Comparison of ENCODE assay signal across 17 mouse cellular contexts in genomic region chr13:48013336-48013750, GRCm38 (mm10).
A peak's percentile ranks its signal among the peaks of the same experiment; 100 is the strongest.
DNase-seq lines count a peak whose midpoint lies in the region; ATAC-seq and TF ChIP-seq lines count a peak whose summit lies in the region.
"Had no signal": no experiment of that assay in that cellular context is flagged by ENCODE, and none has a peak within 500 bp of the region (broad histone marks: within the 10 kb centered on the region; RNA-seq: fewer than 3 reads in every experiment).

No protein-coding gene starts in this region.

- no peak overlapping the region for H3K4me2 ChIP-seq in forebrain, embryonic 14.5 days (ENCODE audit: low read length)
- peak overlapping the region; percentile 23; the same call in 1 of the 2 replicates for H3K4me2 ChIP-seq in midbrain, embryonic 14.5 days (ENCODE audit: low read length)
- H3K4me2 ChIP-seq: embryonic facial prominence, embryonic 12.5 days; liver, embryonic 13.5 days had no signal

- H3K36me3 ChIP-seq in C2C12 (ENCODE audit: control insufficient read depth, insufficient read depth): no peaks in the 10 kb centered on the region
- no peaks in the 10 kb centered on the region for H3K36me3 ChIP-seq in forebrain, embryonic 14.5 days (ENCODE audit: control insufficient read depth, insufficient read depth, low read length)
- no peaks in the 10 kb centered on the region for H3K36me3 ChIP-seq in midbrain, embryonic 14.5 days (ENCODE audit: control insufficient read depth, insufficient read depth, low read length)
- H3K36me3 ChIP-seq: embryonic facial prominence, embryonic 12.5 days; liver, embryonic 13.5 days had no signal

- no peak overlapping the region for H3K4me3 ChIP-seq in C2C12 (ENCODE audit: insufficient read depth, poor library complexity, severe bottlenecking)
- H3K4me3 ChIP-seq in forebrain, embryonic 14.5 days (ENCODE audit: low read depth, low read length): no peak overlapping the region
- H3K4me3 ChIP-seq in midbrain, embryonic 14.5 days (replicated peaks; ENCODE audit: low read depth, low read length): no peak overlapping the region
- H3K4me3 ChIP-seq: embryonic facial prominence, embryonic 12.5 days; liver, embryonic 13.5 days had no signal

- H3K9me3 ChIP-seq in forebrain, embryonic 14.5 days (replicated peaks; ENCODE audit: control insufficient read depth, low read length): peaks cover 3% of the 10 kb centered on the region; the same call in 1 of the 2 replicates
- H3K9me3 ChIP-seq in midbrain, embryonic 14.5 days (ENCODE audit: control insufficient read depth, low read length): no peaks in the 10 kb centered on the region
- H3K9me3 ChIP-seq: embryonic facial prominence, embryonic 12.5 days; liver, embryonic 13.5 days had no signal

- no peaks in the 10 kb centered on the region for H3K27me3 ChIP-seq in C2C12 (ENCODE audit: control insufficient read depth, insufficient read depth, insufficient read length)
- no peaks in the 10 kb centered on the region for H3K27me3 ChIP-seq in forebrain, embryonic 14.5 days (replicated peaks; ENCODE audit: control insufficient read depth, insufficient read depth, low read length)
- H3K27me3 ChIP-seq in midbrain, embryonic 14.5 days (ENCODE audit: control insufficient read depth, insufficient read depth, low read length): no peaks in the 10 kb centered on the region
- H3K27me3 ChIP-seq: embryonic facial prominence, embryonic 12.5 days; liver, embryonic 13.5 days had no signal

- no peak for TF ChIP-seq CTCF in C2C12 (IDR thresholded peaks at IDR 0.05; ENCODE audit: control insufficient read depth, insufficient read depth, insufficient read length)

- WGBS in forebrain, embryonic 14.5 days: 13% methylated on average over 7 of the region's 7 CpGs
- WGBS in midbrain, embryonic 14.5 days: 8% methylated on average over 7 of the region's 7 CpGs

- H3K4me1 ChIP-seq in forebrain, embryonic 14.5 days (ENCODE audit: control insufficient read depth, insufficient read depth, low read length): peaks cover 9% of the 10 kb centered on the region
- H3K4me1 ChIP-seq in midbrain, embryonic 14.5 days (ENCODE audit: control insufficient read depth, insufficient read depth, low read length): peaks cover 10% of the 10 kb centered on the region
- H3K4me1 ChIP-seq: embryonic facial prominence, embryonic 12.5 days; liver, embryonic 13.5 days had no signal

- no peak overlapping the region for H3K9ac ChIP-seq in forebrain, embryonic 14.5 days (ENCODE audit: low read length)
- no peak overlapping the region for H3K9ac ChIP-seq in midbrain, embryonic 14.5 days (replicated peaks; ENCODE audit: low read length)
- H3K9ac ChIP-seq: embryonic facial prominence, embryonic 12.5 days; liver, embryonic 13.5 days had no signal

- peak; percentile 90 for ATAC-seq in forebrain, embryonic 14.5 days
- ATAC-seq in midbrain, embryonic 14.5 days (ENCODE audit: low FRiP score, low TSS enrichment): peak; percentile 69; the same call in 1 of the 2 replicates
- ATAC-seq: inflammation-experienced regulatory T-cells, adult 6 months had no signal

- H3K79me3 ChIP-seq in C2C12 (ENCODE audit: low read depth): no peaks in the 10 kb centered on the region

- peak overlapping the region; percentile 39; the same call in 1 of the 2 replicates for H3K27ac ChIP-seq in forebrain, embryonic 14.5 days (ENCODE audit: low read depth, low read length)
- peak overlapping the region; percentile 55; the same call in 1 of the 2 replicates for H3K27ac ChIP-seq in midbrain, embryonic 14.5 days (replicated peaks; ENCODE audit: low read depth, low read length)
- H3K27ac ChIP-seq: embryonic facial prominence, embryonic 12.5 days; kidney, postnatal 0 days; liver, embryonic 13.5 days; stomach, postnatal 0 days had no signal

- H3K79me2 ChIP-seq in C2C12 (ENCODE audit: control insufficient read depth, insufficient read depth): no peaks in the 10 kb centered on the region

- DNase-seq in NIH3T3 (ENCODE audit: low read depth) (peak; percentile 9), liver (no peak)
- peak; percentile 71 for DNase-seq in forebrain, embryonic 14.5 days (ENCODE audit: low spot score)
- peak; percentile 71 for DNase-seq in midbrain, embryonic 14.5 days
- no peak for DNase-seq in kidney, adult 9 months
- no peak for DNase-seq in kidney, postnatal 36 days
- no peak for DNase-seq in urinary bladder, postnatal 36 days (ENCODE audit: low spot score in 2 of 2)
- DNase-seq: cerebellum, adult 18-20 months; left cerebral cortex, postnatal 4 days; liver, embryonic 13.5 days; lung, postnatal 14 days; thymus, postnatal 25 days had no signal

- H3ac ChIP-seq in C2C12 (ENCODE audit: control insufficient read depth, insufficient read length, low read depth): no peak overlapping the region

TF ChIP-seq in C2C12, 6 proteins besides CTCF, POLR2A, EP300 and RAD21:
- no peak for TF ChIP-seq MAX (IDR thresholded peaks at IDR 0.05)
- peak; percentile 29 for TF ChIP-seq USF1 (IDR thresholded peaks at IDR 0.05; ENCODE audit: low read depth)

Comparison
In these comparisons a context has a peak if more than half of its experiments do, and no peak if none do; other contexts are left out.
1. DNase-seq: peak in NIH3T3 (single experiment), forebrain, embryonic 14.5 days (single experiment) and midbrain, embryonic 14.5 days (single experiment); none in kidney, adult 9 months (single experiment), kidney, postnatal 36 days (0 of 2), urinary bladder, postnatal 36 days (0 of 2) and liver (single experiment).